Mouse (Mus musculus): ENCODE results near the gene Ajuba. TPM values are rescaled to one million over a fixed set of nuclear protein-coding genes. Genes with fewer than 3 reads are reported as not detected.
A peak's percentile ranks its signal among the peaks of the same experiment; 100 is the strongest.

Gene Ajuba
- 65.1 and 94.1 TPM in 2 replicates for total RNA-seq (2012; rRNA removed)

DNA sequence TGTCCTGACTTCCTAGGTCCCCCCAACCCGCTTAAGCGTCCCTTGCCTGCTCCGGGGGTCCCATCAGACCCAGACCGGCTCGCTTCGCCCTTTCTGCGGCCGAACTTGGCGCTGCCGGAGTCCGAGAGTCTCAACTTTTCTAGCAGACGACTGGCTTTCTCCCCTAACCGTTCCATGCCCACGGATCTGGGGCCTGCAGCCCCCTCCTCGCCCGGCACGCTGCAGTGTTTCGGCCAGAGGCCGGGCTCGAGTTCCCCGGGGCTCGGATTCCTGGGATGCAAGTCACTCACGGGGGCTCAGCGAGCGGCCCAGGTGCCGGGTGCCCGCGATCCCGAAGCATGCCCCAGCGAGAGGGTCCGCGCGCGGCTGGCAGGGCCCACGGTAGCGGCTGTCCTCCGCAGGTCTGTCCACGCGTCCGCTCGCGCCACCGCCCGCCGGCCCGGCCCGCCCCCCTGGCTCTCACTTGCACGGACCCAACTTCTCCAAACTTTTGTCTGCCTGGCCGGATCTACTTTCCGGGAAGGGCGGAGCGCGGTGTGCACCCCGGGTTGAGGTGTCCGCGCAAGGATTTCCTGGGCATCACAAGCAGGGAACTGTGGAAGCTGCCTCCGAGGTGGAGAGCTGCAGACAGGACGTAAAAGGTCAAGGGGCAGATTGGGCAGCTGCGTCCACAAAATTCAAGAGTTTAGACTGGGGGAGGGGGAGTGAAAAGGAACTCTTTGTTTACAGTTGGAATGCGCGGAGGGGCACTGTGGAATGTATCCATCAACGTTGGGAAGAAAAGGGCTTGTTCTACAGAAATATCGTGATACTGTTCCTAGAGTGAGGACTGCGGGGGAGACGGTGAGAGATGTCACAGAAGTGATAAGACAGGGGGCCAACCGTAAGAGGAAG is at the start of gene Ajuba:
Gene Ajuba (minus strand): TSS at position 470 of the 894 bp plus-strand sequence.
- H3K27ac ChIP-seq (ENCODE audit: insufficient read depth, low read depth, low read length, poor library complexity, severe bottlenecking) = peak within 1 kb of the TSS; percentile 94
- peaks cover 33% of the 10 kb centered on the region for H3K36me3 ChIP-seq (ENCODE audit: control insufficient read depth, insufficient read depth, low read length, poor library complexity, severe bottlenecking)
- peak; percentile 90 for TF ChIP-seq CHD2 (IDR thresholded peaks at IDR 0.05; ENCODE audit: low read depth, low read length)
- TF ChIP-seq ZC3H11A (IDR thresholded peaks at IDR 0.05; ENCODE audit: borderline replicate concordance, low read depth, low read length) = no peak
- H3K4me1 ChIP-seq (ENCODE audit: control insufficient read depth in 2 of 2, insufficient read depth in 2 of 2, low read length in 2 of 2, poor library complexity in 1 of 2) = peaks cover under 1 to 8% of the 10 kb centered on the region in 2 experiments; a peak in 3 of 4 replicates
- H3K9me3 ChIP-seq (ENCODE audit: control insufficient read depth, insufficient read depth, low read depth, low read length) = no peaks in the 10 kb centered on the region
- H3K9ac ChIP-seq (ENCODE audit: insufficient read depth, low read depth, low read length, poor library complexity, severe bottlenecking) = peak within 1 kb of the TSS; percentile 96
- H3K4me3 ChIP-seq (ENCODE audit: insufficient read depth in 1 of 2, low read depth in 1 of 2, low read length in 2 of 2, poor library complexity in 1 of 2, severe bottlenecking in 1 of 2) = peak within 1 kb of the TSS; percentile 85 to 89
- DNase-seq (ENCODE audit: low read depth, low spot score) = peak; percentile 90
- in situ Hi-C loops (cut with MboI; ENCODE audit: low sequenced_read_pairs in 2 of 2, unreplicated experiment in 2 of 2) = no loop called here

DNA sequence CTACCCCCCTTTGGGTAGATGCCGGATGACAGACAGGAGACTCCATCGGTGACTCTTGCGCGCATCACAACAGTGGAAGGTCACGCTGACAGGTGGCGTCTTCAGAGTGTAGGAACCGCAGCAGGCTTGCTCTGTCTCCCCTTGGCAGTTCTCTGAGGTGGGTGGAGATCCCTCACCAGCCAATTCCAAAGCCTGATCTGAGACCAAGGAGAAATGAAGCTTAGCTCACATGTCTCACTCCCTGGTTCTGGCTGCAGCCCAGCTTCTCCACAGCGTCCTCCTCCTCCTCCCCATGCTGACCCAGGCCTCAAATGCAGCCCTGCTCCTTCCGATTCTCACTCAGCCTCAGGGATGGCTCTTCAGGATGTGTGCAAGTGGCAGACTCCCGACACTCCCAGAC is 47.6 kb upstream of the Ajuba start:
- no peak for TF ChIP-seq CHD2 (IDR thresholded peaks at IDR 0.05; ENCODE audit: low read depth, low read length)
- TF ChIP-seq MAFK (IDR thresholded peaks at IDR 0.05; ENCODE audit: insufficient read depth, low read depth, low read length) = no peak
- no peak for TF ChIP-seq ZNF384 (IDR thresholded peaks at IDR 0.05; ENCODE audit: low read depth, low read length)
- TF ChIP-seq HCFC1 (IDR thresholded peaks at IDR 0.05; ENCODE audit: borderline replicate concordance, insufficient read depth, low read length) = no peak
- TF ChIP-seq ZC3H11A (IDR thresholded peaks at IDR 0.05; ENCODE audit: borderline replicate concordance, low read depth, low read length) = no peak
- Histone ChIP-seq H3K36me3 (ENCODE audit: control insufficient read depth, insufficient read depth, low read length, poor library complexity, severe bottlenecking) (no peaks in the 10 kb centered on the region), H3K4me1 (ENCODE audit: control insufficient read depth in 2 of 2, insufficient read depth in 2 of 2, low read length in 2 of 2, poor library complexity in 1 of 2) (peaks cover 0 to 5% of the 10 kb centered on the region in 2 experiments; a peak in 1 of 4 replicates), H3K4me3 (ENCODE audit: insufficient read depth in 1 of 2, low read depth in 1 of 2, low read length in 2 of 2, poor library complexity in 1 of 2, severe bottlenecking in 1 of 2) (peak overlapping the region; percentile 19 to 48; a peak in 1 of 4 replicates), H3K27ac (ENCODE audit: insufficient read depth, low read depth, low read length, poor library complexity, severe bottlenecking) (no peak overlapping the region), H3K9me3 (ENCODE audit: control insufficient read depth, insufficient read depth, low read depth, low read length) (no peaks in the 10 kb centered on the region), H3K9ac (ENCODE audit: insufficient read depth, low read depth, low read length, poor library complexity, severe bottlenecking) (no peak overlapping the region)
- in situ Hi-C loops (cut with MboI; ENCODE audit: low sequenced_read_pairs in 2 of 2, unreplicated experiment in 2 of 2) = loop anchor here in 1 of 2 experiments (25.0 kb wide), 1 partner anchor 563 kb away; no protein-coding TSS in a partner anchor
- DNase-seq (ENCODE audit: low read depth, low spot score) = no peak

- Histone ChIP-seq H3K9me3 (ENCODE audit: control insufficient read depth, insufficient read depth, low read depth, low read length) (no peaks in the 10 kb centered on the region), H3K4me3 (ENCODE audit: insufficient read depth in 1 of 2, low read depth in 1 of 2, low read length in 2 of 2, poor library complexity in 1 of 2, severe bottlenecking in 1 of 2) (no peak overlapping the region), H3K27ac (ENCODE audit: insufficient read depth, low read depth, low read length, poor library complexity, severe bottlenecking) (no peak overlapping the region), H3K4me1 (ENCODE audit: control insufficient read depth in 2 of 2, insufficient read depth in 2 of 2, low read length in 2 of 2, poor library complexity in 1 of 2) (peaks cover 0 to 5% of the 10 kb centered on the region in 2 experiments; a peak in 1 of 4 replicates), H3K9ac (ENCODE audit: insufficient read depth, low read depth, low read length, poor library complexity, severe bottlenecking) (no peak overlapping the region), H3K36me3 (ENCODE audit: control insufficient read depth, insufficient read depth, low read length, poor library complexity, severe bottlenecking) (no peaks in the 10 kb centered on the region)
- DNase-seq (ENCODE audit: low read depth, low spot score) = no peak
- no peak for TF ChIP-seq ZNF384 (IDR thresholded peaks at IDR 0.05; ENCODE audit: low read depth, low read length)
- TF ChIP-seq CHD2 (IDR thresholded peaks at IDR 0.05; ENCODE audit: low read depth, low read length) = no peak
- TF ChIP-seq ZC3H11A (IDR thresholded peaks at IDR 0.05; ENCODE audit: borderline replicate concordance, low read depth, low read length) = no peak
- TF ChIP-seq HCFC1 (IDR thresholded peaks at IDR 0.05; ENCODE audit: borderline replicate concordance, insufficient read depth, low read length) = no peak
- in situ Hi-C loops (cut with MboI; ENCODE audit: low sequenced_read_pairs in 2 of 2, unreplicated experiment in 2 of 2) = no loop called here
These were observed 46.0 kb upstream of the Ajuba start for GRCm38 (mm10) chr14:54623334-54623733.

DNA sequence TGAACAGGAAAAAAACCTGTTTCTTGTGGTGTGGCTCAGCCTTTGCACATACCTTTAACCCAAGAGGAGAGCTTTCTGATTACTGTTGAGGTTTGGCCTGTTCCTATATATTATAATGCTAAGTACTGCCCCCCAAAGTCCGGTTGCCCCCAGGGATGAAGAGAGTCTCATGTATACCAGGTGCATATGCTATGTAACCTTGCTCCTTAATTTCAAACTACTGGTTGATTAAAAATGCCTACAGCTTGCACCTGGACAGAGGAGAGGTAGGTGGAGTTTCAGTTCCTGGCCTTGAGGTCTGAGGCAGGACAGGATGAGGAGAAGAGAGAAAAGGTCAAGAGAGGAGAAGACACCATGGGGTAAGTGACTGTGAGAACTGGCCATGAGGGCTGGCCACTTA is 43.8 kb upstream of the Ajuba start, which contains the start of gene Psmb11:
Gene Psmb11 (plus strand): TSS at position 301 of the 400 bp plus-strand sequence.
- Histone ChIP-seq H3K4me3 (ENCODE audit: insufficient read depth in 1 of 2, low read depth in 1 of 2, low read length in 2 of 2, poor library complexity in 1 of 2, severe bottlenecking in 1 of 2) (no peak within 1 kb of the TSS), H3K9me3 (ENCODE audit: control insufficient read depth, insufficient read depth, low read depth, low read length) (no peaks in the 10 kb centered on the region), H3K9ac (ENCODE audit: insufficient read depth, low read depth, low read length, poor library complexity, severe bottlenecking) (no peak within 1 kb of the TSS), H3K4me1 (ENCODE audit: control insufficient read depth in 2 of 2, insufficient read depth in 2 of 2, low read length in 2 of 2, poor library complexity in 1 of 2) (peaks cover 0 to 5% of the 10 kb centered on the region in 2 experiments; a peak in 1 of 4 replicates), H3K36me3 (ENCODE audit: control insufficient read depth, insufficient read depth, low read length, poor library complexity, severe bottlenecking) (peaks cover 3% of the 10 kb centered on the region), H3K27ac (ENCODE audit: insufficient read depth, low read depth, low read length, poor library complexity, severe bottlenecking) (no peak within 1 kb of the TSS)
- TF ChIP-seq CHD2 (IDR thresholded peaks at IDR 0.05; ENCODE audit: low read depth, low read length) (no peak), MAFK (IDR thresholded peaks at IDR 0.05; ENCODE audit: insufficient read depth, low read depth, low read length) (no peak), ZC3H11A (IDR thresholded peaks at IDR 0.05; ENCODE audit: borderline replicate concordance, low read depth, low read length) (no peak), HCFC1 (IDR thresholded peaks at IDR 0.05; ENCODE audit: borderline replicate concordance, insufficient read depth, low read length) (no peak), ZNF384 (IDR thresholded peaks at IDR 0.05; ENCODE audit: low read depth, low read length) (no peak)
- in situ Hi-C loops (cut with MboI; ENCODE audit: low sequenced_read_pairs in 2 of 2, unreplicated experiment in 2 of 2) = no loop called here
- no peak for DNase-seq (ENCODE audit: low read depth, low spot score)

Measured in ES-E14 (cell line).